7 mouse cellular contexts compared by ENCODE assay signal in the genomic region with DNA sequence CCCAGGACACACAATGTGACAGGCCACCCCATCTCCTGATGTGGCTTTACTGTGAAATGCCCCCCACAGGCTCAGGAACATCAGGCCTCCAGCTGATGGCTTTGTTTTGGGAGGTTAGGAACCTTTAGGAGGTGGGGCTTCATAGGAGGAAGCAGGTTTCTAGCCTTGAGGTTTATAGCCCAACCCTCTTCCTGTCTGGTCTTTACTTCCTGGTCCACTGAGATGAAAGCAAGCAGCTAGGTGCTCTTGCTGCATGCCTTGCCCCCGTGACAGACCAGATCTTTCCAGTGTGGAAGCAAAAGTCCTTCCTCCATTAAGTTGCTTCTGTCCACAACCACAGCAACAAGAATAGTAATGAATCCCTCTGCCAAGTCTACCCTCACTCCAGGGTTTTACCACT. TPM values are rescaled to one million over a fixed set of nuclear protein-coding genes. Genes with fewer than 3 reads are reported as not detected.
DNase-seq lines count a peak whose midpoint lies in the region; ATAC-seq and TF ChIP-seq lines count a peak whose summit lies in the region.

No protein-coding gene starts in this region.

- TF ChIP-seq EP300 in liver, postnatal 0 days (IDR thresholded peaks at IDR 0.05; ENCODE audit: low read depth): no peak

- no peak overlapping the region for H3K27ac ChIP-seq in liver, postnatal 0 days (ENCODE audit: low read depth)
- H3K27ac ChIP-seq in intestine, embryonic 14.5 days (ENCODE audit: low read depth): peak overlapping the region; percentile 9; the same call in 1 of the 2 replicates

- peak; percentile 27; the same call in 1 of the 2 replicates for ATAC-seq in liver, postnatal 0 days
- ATAC-seq in intestine, embryonic 14.5 days (replicated peaks; ENCODE audit: low FRiP score, low TSS enrichment, low read depth): no peak
- ATAC-seq in erythroid progenitor cell, adult 5-6 weeks (replicated peaks; ENCODE audit: low FRiP score, poor library complexity, severe bottlenecking): no peak

- H3K9ac ChIP-seq in liver, postnatal 0 days (replicated peaks): no peak overlapping the region
- H3K9ac ChIP-seq in intestine, embryonic 14.5 days (ENCODE audit: low read length): no peak overlapping the region

- no peaks in the 10 kb centered on the region for H3K36me3 ChIP-seq in liver, postnatal 0 days (replicated peaks; ENCODE audit: insufficient read depth, low read length)
- H3K36me3 ChIP-seq in intestine, embryonic 14.5 days (ENCODE audit: control insufficient read depth, insufficient read depth, low read length): no peaks in the 10 kb centered on the region

- no peak for DNase-seq in liver, postnatal 0 days
- DNase-seq in liver (no peak), ZHBTc4 (ENCODE audit: low read depth, low spot score) (peak; percentile 50)
- no peak for DNase-seq in intestine, embryonic 14.5 days (ENCODE audit: low spot score)
- DNase-seq in spleen, postnatal 36 days (ENCODE audit: low spot score in 2 of 2): peak; percentile 63 to 69
- no peak for DNase-seq in cerebellum, adult 9-11 months

- H3K9me3 ChIP-seq in liver, postnatal 0 days (ENCODE audit: low read length): no peaks in the 10 kb centered on the region
- no peaks in the 10 kb centered on the region for H3K9me3 ChIP-seq in intestine, embryonic 14.5 days (ENCODE audit: control insufficient read depth, low read length)

- peaks cover 38% of the 10 kb centered on the region for H3K4me1 ChIP-seq in liver, postnatal 0 days (ENCODE audit: insufficient read depth)
- H3K4me1 ChIP-seq in intestine, embryonic 14.5 days (replicated peaks; ENCODE audit: control insufficient read depth, insufficient read depth, low read length): peaks cover 29% of the 10 kb centered on the region

- no peaks in the 10 kb centered on the region for H3K27me3 ChIP-seq in liver, postnatal 0 days (ENCODE audit: insufficient read depth, low read length)
- no peaks in the 10 kb centered on the region for H3K27me3 ChIP-seq in intestine, embryonic 14.5 days (replicated peaks; ENCODE audit: control insufficient read depth, insufficient read depth, low read length)

- no peak overlapping the region for H3K4me3 ChIP-seq in liver, postnatal 0 days (ENCODE audit: low read depth, low read length)
- H3K4me3 ChIP-seq in intestine, embryonic 14.5 days (ENCODE audit: low read depth, low read length): no peak overlapping the region

- WGBS in liver, postnatal 0 days (ENCODE audit: insufficient replicate concordance): 24% methylated on average over 1 of the region's 1 CpGs
- 42% methylated on average over 1 of the region's 1 CpGs for WGBS in intestine, embryonic 14.5 days

- H3K4me2 ChIP-seq in liver, postnatal 0 days (ENCODE audit: low read depth, low read length): no peak overlapping the region
- no peak overlapping the region for H3K4me2 ChIP-seq in intestine, embryonic 14.5 days (ENCODE audit: low read length)

- TF ChIP-seq CTCF in liver, postnatal 0 days (IDR thresholded peaks at IDR 0.05; ENCODE audit: low read depth): no peak

RNA-seq across cellular contexts. Expression of a gene that starts 38.0 kb away (rescaled TPM):
- 0.44 and 0.47 TPM in 2 replicates for polyA plus RNA-seq in liver, postnatal 0 days (2015; fragmentation: Nextera tagmentation; extraction: Ambion mirVana)
- 6.9 and 7.2 TPM in 2 replicates for polyA plus RNA-seq in intestine, embryonic 14.5 days (2014; fragmentation: Nextera tagmentation; extraction: Ambion mirVana)
- 0.42 and 2.5 TPM in 2 replicates for total RNA-seq in erythroid progenitor cell, adult 5-6 weeks (2015; ENCODE audit: low replicate concordance)
- total RNA-seq in erythroid progenitor cell, adult 5-6 weeks (2017; ENCODE audit: low replicate concordance): 0.76 and 0.77 TPM in 2 replicates

Comparison
In these comparisons a context has a peak if more than half of its experiments do, and no peak if none do; other contexts are left out.
1. DNase-seq: peak in ZHBTc4 (single experiment) and spleen, postnatal 36 days (2 of 2); none in liver, postnatal 0 days (single experiment), liver (single experiment), intestine, embryonic 14.5 days (single experiment) and cerebellum, adult 9-11 months (single experiment).